Mouse (Mus musculus) CH12.LX (cell line): ENCODE data around the gene Ctnna2. TPM values are rescaled to one million over a fixed set of nuclear protein-coding genes. Genes with fewer than 3 reads are reported as not detected.

Experiments used
- DNase-seq: peaks from one replicate; pipeline ENCODE4 v3.0.0-alpha.2; 2013; ENCODE audit errors: extremely low read depth
- H3K27ac ChIP-seq: 2 replicates; pipeline ENCODE4 v1.5.1; 2012; ENCODE audit warnings: low read depth, mild to moderate bottlenecking, control low read depth, moderate library complexity; ENCODE audit not compliant: insufficient read depth
- H3K27me3 ChIP-seq: replicated peaks from 2 replicates; pipeline ENCODE3; 2012; ENCODE audit warnings: inconsistent platforms
- H3K36me3 ChIP-seq, 2 experiments: replicated peaks in 1 of 2; 2 replicates each; pipeline versions ENCODE3 to v1.6.1; 2012; ENCODE audit warnings: inconsistent platforms in 1 of 2, low read length in 1 of 2, mild to moderate bottlenecking in 1 of 2, mixed read lengths in 1 of 2, moderate library complexity in 1 of 2; ENCODE audit not compliant: control insufficient read depth in 1 of 2, insufficient read depth in 1 of 2
- H3K4me1 ChIP-seq, 2 experiments: 2 replicates each; pipeline ENCODE4 v1.6.1; 2012; ENCODE audit warnings: inconsistent platforms in 1 of 2, moderate library complexity in 1 of 2; ENCODE audit not compliant: insufficient read depth in 2 of 2, control insufficient read depth in 1 of 2
- H3K4me2 ChIP-seq: 2 replicates; pipeline ENCODE4 v1.6.1; 2012; ENCODE audit warnings: low read depth, mild to moderate bottlenecking, control low read depth; ENCODE audit not compliant: poor library complexity, insufficient read depth, severe bottlenecking
- H3K4me3 ChIP-seq, 3 experiments: fragments of 150-350 bp in 1 of 3; sonication (generic) in 1 of 3; replicated peaks in 1 of 3; 2 replicates each; pipeline versions ENCODE3 to v1.5.1; 2011 to 2012; ENCODE audit warnings: low read depth in 2 of 3, low read length in 2 of 3, mild to moderate bottlenecking in 2 of 3, moderate library complexity in 2 of 3, control low read depth in 1 of 3, improper control_type of control experiment in 1 of 3, inconsistent platforms in 1 of 3, mixed read lengths in 1 of 3; ENCODE audit not compliant: poor library complexity in 1 of 3
- H3K79me2 ChIP-seq: replicated peaks from 2 replicates; pipeline ENCODE4 v1.6.1; 2012; ENCODE audit warnings: mild to moderate bottlenecking, moderate library complexity; ENCODE audit not compliant: control insufficient read depth, poor library complexity, insufficient read depth, severe bottlenecking; ENCODE audit errors: extremely low read depth
- H3K9ac ChIP-seq: 2 replicates; pipeline ENCODE4 v1.6.1; 2012; ENCODE audit warnings: low read depth, mild to moderate bottlenecking, control low read depth, moderate library complexity; ENCODE audit not compliant: insufficient read depth
- H3K9me3 ChIP-seq: replicated peaks from 2 replicates; pipeline ENCODE3; 2012; ENCODE audit warnings: low read length, inconsistent platforms, mixed read lengths
- CHD2 ChIP-seq: IDR thresholded peaks from 2 replicates; pipeline ENCODE4 v1.6.1; 2011; ENCODE audit warnings: low read length, improper control_type of control experiment
- ETS1 ChIP-seq: conservative IDR thresholded peaks from 2 replicates; pipeline ENCODE4 v1.6.1; 2012; ENCODE audit warnings: low read depth, mild to moderate bottlenecking, inconsistent platforms, low read length, improper control_type of control experiment, moderate library complexity
- GABPA ChIP-seq: IDR thresholded peaks from 2 replicates; pipeline ENCODE4 v1.6.1; 2012; ENCODE audit warnings: low read depth, low read length, improper control_type of control experiment, inconsistent platforms; ENCODE audit not compliant: insufficient replicate concordance
- HCFC1 ChIP-seq: IDR thresholded peaks from 2 replicates; pipeline ENCODE4 v1.6.1; 2012; ENCODE audit warnings: low read depth, mild to moderate bottlenecking, inconsistent platforms, low read length, improper control_type of control experiment
- JUND ChIP-seq: conservative IDR thresholded peaks from 2 replicates; pipeline ENCODE4 v1.6.1; 2011; ENCODE audit warnings: low read depth, low read length, improper control_type of control experiment
- MAZ ChIP-seq: IDR thresholded peaks from 2 replicates; pipeline ENCODE4 v1.6.1; 2012; ENCODE audit warnings: low read depth, mild to moderate bottlenecking, inconsistent platforms, low read length, improper control_type of control experiment, moderate library complexity
- MYC ChIP-seq: IDR thresholded peaks from 2 replicates; pipeline ENCODE4 v1.6.1; 2011; ENCODE audit warnings: low read depth, mild to moderate bottlenecking, improper control_type of control experiment, low read length
- NRF1 ChIP-seq: IDR thresholded peaks from 2 replicates; pipeline ENCODE4 v1.6.1; 2014; ENCODE audit warnings: low read depth, mild to moderate bottlenecking, inconsistent platforms, low read length, improper control_type of control experiment, moderate library complexity
- POLR2AphosphoS2 ChIP-seq: IDR thresholded peaks from 2 replicates; pipeline ENCODE4 v1.6.1; 2011; ENCODE audit warnings: low read depth, low read length, improper control_type of control experiment
- RAD21 ChIP-seq: IDR thresholded peaks from 2 replicates; pipeline ENCODE4 v1.6.1; 2011; ENCODE audit warnings: low read depth, mild to moderate bottlenecking, low read length, improper control_type of control experiment, moderate library complexity
- RCOR1 ChIP-seq: conservative IDR thresholded peaks from 2 replicates; pipeline ENCODE4 v1.6.1; 2012; ENCODE audit warnings: low read depth, mild to moderate bottlenecking, inconsistent platforms, low read length, improper control_type of control experiment
- UBTF ChIP-seq: IDR thresholded peaks from 2 replicates; pipeline ENCODE4 v1.6.1; 2012; ENCODE audit warnings: low read depth, mild to moderate bottlenecking, inconsistent platforms, low read length, improper control_type of control experiment, moderate library complexity
- USF2 ChIP-seq: conservative IDR thresholded peaks from 2 replicates; pipeline ENCODE4 v1.6.1; 2011; ENCODE audit warnings: low read depth, low read length, improper control_type of control experiment
- ZMIZ1 ChIP-seq: IDR thresholded peaks from 2 replicates; pipeline ENCODE4 v1.6.1; 2012; ENCODE audit warnings: low read depth, mild to moderate bottlenecking, inconsistent platforms, low read length, improper control_type of control experiment
- dilution Hi-C: fragments of 300-500 bp; cut with MboI; formaldehyde crosslinking; loops from 2 replicates; pipeline ENCODE4 v1.14.3; 2020; ENCODE audit warnings: low sequenced_read_pairs; ENCODE audit not compliant: extremely low pct_unique_long_range_greater_than_20kb, extremely low pct_ligation_motif_present
- in situ Hi-C: fragments of 300-500 bp; cut with MboI; formaldehyde crosslinking; loops from 3 replicates; pipeline ENCODE4 v1.14.3; 2019; ENCODE audit warnings: low sequenced_read_pairs, low pct_ligation_motif_present, low pct_unique_long_range_greater_than_20kb, mixed read lengths
- polyA plus RNA-seq: library from polyadenylated mRNA; unstranded; fragments of >175 nt; gene quantifications from 2 replicates; pipeline ENCODE4 v1.2.1, GENCODE M21; 2012; ENCODE audit warnings: low read depth; ENCODE audit not compliant: insufficient read length
- total RNA-seq, 2 experiments: library from RNA; depleted of rRNA; stranded (reverse); fragments of 300-350 nt in 1 of 2; fragments of >200 nt in 1 of 2; gene quantifications; 2 replicates each; pipeline ENCODE4 v1.2.3; 2012 to 2014

Ctnna2 gene
- total and polyA plus RNA-seq, 3 experiments = not detected

DNA sequence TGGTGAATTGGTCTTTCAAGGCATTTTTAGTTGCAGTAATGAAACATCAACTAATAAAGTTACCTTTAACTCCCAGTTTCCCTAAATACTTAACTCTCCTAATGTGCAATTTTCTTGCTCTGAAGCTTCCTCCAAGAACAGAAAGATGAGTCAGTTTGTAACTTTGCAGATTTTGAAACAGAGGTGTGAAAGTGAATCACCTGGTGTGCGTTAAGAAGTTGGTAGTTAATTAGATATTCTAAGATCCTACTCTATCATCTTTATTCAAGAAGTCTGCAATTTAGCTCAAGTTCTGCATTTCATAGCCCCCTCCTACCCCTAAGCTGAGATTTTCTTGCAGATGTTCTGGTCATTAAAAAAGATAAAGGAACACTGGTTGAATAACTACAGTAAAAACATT, 1082.3 kb downstream of the Ctnna2 start:
- no peaks in the 10 kb centered on the region for H3K27me3 ChIP-seq
- no peak overlapping the region for H3K9ac ChIP-seq
- peaks cover 22% of the 10 kb centered on the region for H3K9me3 ChIP-seq
- H3K4me2 ChIP-seq = no peak overlapping the region
- DNase-seq = no peak
- no peak overlapping the region for H3K4me3 ChIP-seq
- dilution Hi-C loops = no loop called here
- H3K36me3 ChIP-seq = no peaks in the 10 kb centered on the region
- in situ Hi-C loops = no loop called here
- no peaks in the 10 kb centered on the region for H3K4me1 ChIP-seq
- no peak for TF ChIP-seq RCOR1
- TF ChIP-seq ETS1 = no peak
- TF ChIP-seq RAD21 = no peak
- TF ChIP-seq ZMIZ1 = no peak
- no peak for TF ChIP-seq NRF1
- no peak for TF ChIP-seq USF2
- no peak for TF ChIP-seq JUND
- TF ChIP-seq POLR2AphosphoS2 = no peak
- no peak for TF ChIP-seq UBTF
- no peak for TF ChIP-seq MYC
- no peak for TF ChIP-seq GABPA
- TF ChIP-seq HCFC1 = no peak
- no peak for TF ChIP-seq MAZ
- TF ChIP-seq CHD2 = no peak
- H3K79me2 ChIP-seq = no peaks in the 10 kb centered on the region
- H3K27ac ChIP-seq = no peak overlapping the region
